Mouse (Mus musculus) neural tube, embryonic 12.5 days (tissue): ENCODE data around the gene Etv6. TPM values are rescaled to one million over a fixed set of nuclear protein-coding genes. Genes with fewer than 3 reads are reported as not detected.

Source experiments
- ATAC-seq: fragments of 200-750 bp; cut with Nextera tagmentation; 2 replicates; pipeline ENCODE4 v1.8.0; 2017; ENCODE audit warnings: low read depth, mild to moderate bottlenecking, moderate TSS enrichment, moderate library complexity; ENCODE audit not compliant: low FRiP score
- H3K27ac ChIP-seq: fragments of 300-500 bp; sonication (generic); 2 replicates; pipeline ENCODE4 v1.5.1; 2016
- H3K27me3 ChIP-seq: fragments of 300-500 bp; sonication (generic); replicated peaks from 2 replicates; pipeline ENCODE4 v1.6.1; 2016; ENCODE audit warnings: mild to moderate bottlenecking
- H3K36me3 ChIP-seq: fragments of 300-500 bp; sonication (generic); 2 replicates; pipeline ENCODE4 v1.6.1; 2016; ENCODE audit warnings: mild to moderate bottlenecking
- H3K4me1 ChIP-seq: fragments of 300-500 bp; sonication (generic); 2 replicates; pipeline ENCODE4 v1.6.1; 2016
- H3K4me2 ChIP-seq: fragments of 300-500 bp; sonication (generic); replicated peaks from 2 replicates; pipeline ENCODE4 v1.6.1; 2016; ENCODE audit warnings: mild to moderate bottlenecking
- H3K4me3 ChIP-seq: fragments of 300-500 bp; sonication (generic); 2 replicates; pipeline ENCODE4 v1.5.1; 2016
- H3K9ac ChIP-seq: fragments of 300-500 bp; sonication (generic); 2 replicates; pipeline ENCODE4 v1.6.1; 2016; ENCODE audit warnings: mild to moderate bottlenecking
- H3K9me3 ChIP-seq: fragments of 300-500 bp; sonication (generic); 2 replicates; pipeline ENCODE4 v1.6.1; 2016; ENCODE audit warnings: mild to moderate bottlenecking
- WGBS: fragments of 180-500 bp; shearing (Covaris S2); methylation state at CpG from one replicate; pipeline ENCODE4 v1.1.7; 2016; 5-methylcytosine and 5-hydroxymethylcytosine counted together
- polyA plus RNA-seq: library from polyadenylated mRNA; unstranded; fragments of >200 nt; fragmentation: Nextera tagmentation; extraction: Ambion mirVana; gene quantifications from 2 replicates; pipeline ENCODE4 v1.2.1, GENCODE M21; 2016

The Etv6 gene
- polyA plus RNA-seq, 1 experiment from 2014 or later, result 10.9 TPM

GRCm38 (mm10) chr6:134165012-134165411 lies 129.5 kb downstream of the Etv6 start:
- 83% methylated on average over 8 of the region's 8 CpGs for WGBS
- Histone ChIP-seq H3K4me1 (0 out of 2 replicates have a peak, but pooled peaks cover 4% of the 10 kb centered on the region), H3K36me3 (no peaks in the 10 kb centered on the region), H3K27me3 (no peaks in the 10 kb centered on the region), H3K9me3 (no peaks in the 10 kb centered on the region), H3K4me3 (no peak overlapping the region), H3K27ac (no peak overlapping the region), H3K4me2 (no peak overlapping the region), H3K9ac (no peak overlapping the region)
- ATAC-seq, result no peak

- Histone ChIP-seq H3K27ac (no peak overlapping the region), H3K27me3 (no peaks in the 10 kb centered on the region), H3K4me3 (no peak overlapping the region), H3K9ac (no peak overlapping the region), H3K4me2 (no peak overlapping the region), H3K36me3 (no peaks in the 10 kb centered on the region), H3K4me1 (no peaks in the 10 kb centered on the region), H3K9me3 (no peaks in the 10 kb centered on the region)
- 81% methylated on average over 5 of the region's 5 CpGs for WGBS
- ATAC-seq, result no peak
These were observed 132.5 kb downstream of the Etv6 start for GRCm38 (mm10) chr6:134167963-134168362.

- Histone ChIP-seq H3K27ac (no peak overlapping the region), H3K4me1 (no peaks in the 10 kb centered on the region), H3K9ac (no peak overlapping the region), H3K4me3 (no peak overlapping the region), H3K27me3 (no peaks in the 10 kb centered on the region), H3K9me3 (no peaks in the 10 kb centered on the region), H3K4me2 (no peak overlapping the region), H3K36me3 (no peaks in the 10 kb centered on the region)
- WGBS, result 93% methylated on average over 11 of the region's 11 CpGs
- no peak for ATAC-seq
These were observed 133.3 kb downstream of the Etv6 start for GRCm38 (mm10) chr6:134168799-134169198.

- Histone ChIP-seq H3K9ac (no peak overlapping the region), H3K4me1 (no peaks in the 10 kb centered on the region)
- no peak for ATAC-seq
These were observed 135.7 kb downstream of the Etv6 start for GRCm38 (mm10) chr6:134171235-134171634.

GRCm38 (mm10) chr6:134171906-134172728 lies 136.6 kb downstream of the Etv6 start:
- Histone ChIP-seq H3K4me2 (no peak overlapping the region), H3K4me3 (no peak overlapping the region), H3K27ac (no peak overlapping the region), H3K4me1 (no peaks in the 10 kb centered on the region), H3K27me3 (no peaks in the 10 kb centered on the region), H3K9ac (no peak overlapping the region), H3K9me3 (no peaks in the 10 kb centered on the region), H3K36me3 (no peaks in the 10 kb centered on the region)
- WGBS, result 90% methylated on average over 17 of the region's 17 CpGs
- no peak for ATAC-seq

More at GRCm38 (mm10) chr6:134171235-134171634, 135.7 kb downstream of the Etv6 start:
- WGBS, result 91% methylated on average over 1 of the region's 1 CpGs
- H3K4me2 ChIP-seq, result no peak overlapping the region
- no peak overlapping the region for H3K4me3 ChIP-seq
- no peaks in the 10 kb centered on the region for H3K36me3 ChIP-seq
- H3K27me3 ChIP-seq, result no peaks in the 10 kb centered on the region
- H3K27ac ChIP-seq, result no peak overlapping the region
- H3K9me3 ChIP-seq, result no peaks in the 10 kb centered on the region

- Histone ChIP-seq H3K27ac (no peak overlapping the region), H3K4me3 (no peak overlapping the region), H3K4me2 (no peak overlapping the region), H3K9me3 (no peaks in the 10 kb centered on the region), H3K4me1 (no peaks in the 10 kb centered on the region), H3K9ac (no peak overlapping the region), H3K27me3 (no peaks in the 10 kb centered on the region), H3K36me3 (no peaks in the 10 kb centered on the region)
- no peak for ATAC-seq
- 78% methylated on average over 6 of the region's 6 CpGs for WGBS
These were observed 137.9 kb downstream of the Etv6 start for GRCm38 (mm10) chr6:134173439-134173838.

GRCm38 (mm10) chr6:134175059-134175458 lies 139.6 kb downstream of the Etv6 start:
- no peak overlapping the region for H3K27ac ChIP-seq
- H3K4me1 ChIP-seq, result no peaks in the 10 kb centered on the region; the same call in 1 of the 2 replicates
- WGBS, result 54% methylated on average over 9 of the region's 9 CpGs
- ATAC-seq, result no peak
- no peak overlapping the region for H3K4me3 ChIP-seq
- no peaks in the 10 kb centered on the region for H3K27me3 ChIP-seq
- H3K4me2 ChIP-seq, result no peak overlapping the region
- no peaks in the 10 kb centered on the region for H3K36me3 ChIP-seq
- H3K9ac ChIP-seq, result no peak overlapping the region
- no peaks in the 10 kb centered on the region for H3K9me3 ChIP-seq

- H3K27ac ChIP-seq, result no peak overlapping the region
- no peak overlapping the region for H3K4me3 ChIP-seq
- no peaks in the 10 kb centered on the region for H3K9me3 ChIP-seq
- 86% methylated on average over 5 of the region's 5 CpGs for WGBS
- ATAC-seq, result no peak
- no peaks in the 10 kb centered on the region; the same call in 1 of the 2 replicates for H3K4me1 ChIP-seq
- no peaks in the 10 kb centered on the region for H3K36me3 ChIP-seq
- no peak overlapping the region for H3K4me2 ChIP-seq
- no peaks in the 10 kb centered on the region for H3K27me3 ChIP-seq
- no peak overlapping the region for H3K9ac ChIP-seq
These were observed 141.7 kb downstream of the Etv6 start for GRCm38 (mm10) chr6:134177196-134177595.

- Histone ChIP-seq H3K4me3 (no peak overlapping the region), H3K36me3 (no peaks in the 10 kb centered on the region), H3K9ac (no peak overlapping the region), H3K27me3 (no peaks in the 10 kb centered on the region), H3K27ac (no peak overlapping the region), H3K4me1 (peaks cover 5% of the 10 kb centered on the region; the same call in 1 of the 2 replicates), H3K4me2 (no peak overlapping the region), H3K9me3 (no peaks in the 10 kb centered on the region)
- 78% methylated on average over 17 of the region's 17 CpGs for WGBS
- no peak for ATAC-seq
These were observed 146.9 kb downstream of the Etv6 start for GRCm38 (mm10) chr6:134182301-134182948.

GRCm38 (mm10) chr6:134183592-134184342 lies 148.3 kb downstream of the Etv6 start:
- Histone ChIP-seq H3K27ac (no peak overlapping the region), H3K4me2 (no peak overlapping the region), H3K4me1 (peaks cover 12% of the 10 kb centered on the region), H3K4me3 (no peak overlapping the region), H3K9me3 (no peaks in the 10 kb centered on the region), H3K36me3 (no peaks in the 10 kb centered on the region), H3K9ac (no peak overlapping the region), H3K27me3 (no peaks in the 10 kb centered on the region)
- no peak for ATAC-seq
- WGBS, result 88% methylated on average over 11 of the region's 11 CpGs

- no peak for ATAC-seq
- WGBS, result 65% methylated on average over 6 of the region's 6 CpGs
- no peak overlapping the region for H3K27ac ChIP-seq
These were observed 150.9 kb downstream of the Etv6 start for GRCm38 (mm10) chr6:134186286-134186903.

GRCm38 (mm10) chr6:134188719-134189118 lies 153.2 kb downstream of the Etv6 start:
- H3K9ac ChIP-seq, result no peak overlapping the region
- no peaks in the 10 kb centered on the region for H3K9me3 ChIP-seq
- H3K4me2 ChIP-seq, result no peak overlapping the region
- 35% methylated on average over 3 of the region's 3 CpGs for WGBS
- H3K4me3 ChIP-seq, result no peak overlapping the region
- H3K27ac ChIP-seq, result no peak overlapping the region
- H3K27me3 ChIP-seq, result no peaks in the 10 kb centered on the region
- no peak for ATAC-seq
- H3K36me3 ChIP-seq, result no peaks in the 10 kb centered on the region
- H3K4me1 ChIP-seq, result peaks cover 26% of the 10 kb centered on the region

More at GRCm38 (mm10) chr6:134186286-134186903, 150.9 kb downstream of the Etv6 start:
- Histone ChIP-seq H3K4me2 (no peak overlapping the region), H3K4me3 (no peak overlapping the region), H3K4me1 (peaks cover 26% of the 10 kb centered on the region), H3K27me3 (no peaks in the 10 kb centered on the region), H3K9ac (no peak overlapping the region), H3K36me3 (no peaks in the 10 kb centered on the region), H3K9me3 (no peaks in the 10 kb centered on the region)
